Mouse (Mus musculus): ENCODE measurements at regions not wholly inside any gene's neighbourhood (a gene's known extent, or its start where the extent isn't known, plus 50 kb on each side); places are given as distances from the start of the nearest gene placed in this dataset.

GRCm38 (mm10) chr8:41818079-41818478 is 401.2 kb upstream of the Frg1 start:
- ATAC-seq (ENCODE audit: low FRiP score) = no peak
- WGBS = 53% methylated on average over 1 of the region's 1 CpGs
- DNase-seq (ENCODE audit: low spot score) = no peak

GRCm38 (mm10) chr8:41815272-41815671 is 398.4 kb upstream of the Frg1 start:
- ATAC-seq (ENCODE audit: low FRiP score) (no peak), DNase-seq (ENCODE audit: low spot score) (no peak)
- H3K4me2 ChIP-seq (replicated peaks; ENCODE audit: low read depth, low read length) = no peak overlapping the region
- no peaks in the 10 kb centered on the region for H3K4me1 ChIP-seq (replicated peaks; ENCODE audit: control insufficient read depth, insufficient read depth, low read length)
- H3K27ac ChIP-seq (ENCODE audit: low read depth, low read length) = no peak overlapping the region
- H3K36me3 ChIP-seq (ENCODE audit: control insufficient read depth, insufficient read depth, low read length) = no peaks in the 10 kb centered on the region
- no peaks in the 10 kb centered on the region for H3K27me3 ChIP-seq (ENCODE audit: control insufficient read depth, insufficient read depth, low read length)
- H3K9me3 ChIP-seq (ENCODE audit: control insufficient read depth, low read length) = no peaks in the 10 kb centered on the region
- no peak overlapping the region for H3K4me3 ChIP-seq (ENCODE audit: low read depth, low read length)
- WGBS = 90% methylated on average over 3 of the region's 3 CpGs
- H3K9ac ChIP-seq (ENCODE audit: low read depth, low read length) = no peak overlapping the region

More at GRCm38 (mm10) chr8:41818079-41818478, 401.2 kb upstream of the Frg1 start:
- Histone ChIP-seq H3K4me2 (replicated peaks; ENCODE audit: low read depth, low read length) (no peak overlapping the region), H3K27me3 (ENCODE audit: control insufficient read depth, insufficient read depth, low read length) (no peaks in the 10 kb centered on the region), H3K27ac (ENCODE audit: low read depth, low read length) (no peak overlapping the region), H3K36me3 (ENCODE audit: control insufficient read depth, insufficient read depth, low read length) (no peaks in the 10 kb centered on the region), H3K4me1 (replicated peaks; ENCODE audit: control insufficient read depth, insufficient read depth, low read length) (no peaks in the 10 kb centered on the region), H3K9me3 (ENCODE audit: control insufficient read depth, low read length) (no peaks in the 10 kb centered on the region), H3K9ac (ENCODE audit: low read depth, low read length) (no peak overlapping the region), H3K4me3 (ENCODE audit: low read depth, low read length) (no peak overlapping the region)

- H3K27ac ChIP-seq (ENCODE audit: low read depth, low read length) = no peak overlapping the region
- WGBS = 92% methylated on average over 2 of the region's 2 CpGs
Observed at GRCm38 (mm10) chr8:41795625-41796024, 378.8 kb upstream of the Frg1 start.

GRCm38 (mm10) chr8:41786952-41787861 is 370.3 kb upstream of the Frg1 start:
- Histone ChIP-seq H3K4me2 (replicated peaks; ENCODE audit: low read depth, low read length) (no peak overlapping the region), H3K27me3 (ENCODE audit: control insufficient read depth, insufficient read depth, low read length) (no peaks in the 10 kb centered on the region), H3K4me1 (replicated peaks; ENCODE audit: control insufficient read depth, insufficient read depth, low read length) (no peaks in the 10 kb centered on the region), H3K4me3 (ENCODE audit: low read depth, low read length) (no peak overlapping the region), H3K27ac (ENCODE audit: low read depth, low read length) (no peak overlapping the region), H3K9me3 (ENCODE audit: control insufficient read depth, low read length) (no peaks in the 10 kb centered on the region), H3K9ac (ENCODE audit: low read depth, low read length) (no peak overlapping the region), H3K36me3 (ENCODE audit: control insufficient read depth, insufficient read depth, low read length) (no peaks in the 10 kb centered on the region)
- 62% methylated on average over 9 of the region's 9 CpGs for WGBS
- no peak for DNase-seq (ENCODE audit: low spot score)
- peak; percentile 60 for ATAC-seq (ENCODE audit: low FRiP score)

More at GRCm38 (mm10) chr8:41795625-41796024, 378.8 kb upstream of the Frg1 start:
- no peaks in the 10 kb centered on the region for H3K9me3 ChIP-seq (ENCODE audit: control insufficient read depth, low read length)
- no peaks in the 10 kb centered on the region for H3K36me3 ChIP-seq (ENCODE audit: control insufficient read depth, insufficient read depth, low read length)
- H3K9ac ChIP-seq (ENCODE audit: low read depth, low read length) = no peak overlapping the region
- no peak overlapping the region for H3K4me3 ChIP-seq (ENCODE audit: low read depth, low read length)
- ATAC-seq (ENCODE audit: low FRiP score) (no peak), DNase-seq (ENCODE audit: low spot score) (no peak)
- no peaks in the 10 kb centered on the region for H3K4me1 ChIP-seq (replicated peaks; ENCODE audit: control insufficient read depth, insufficient read depth, low read length)
- H3K27me3 ChIP-seq (ENCODE audit: control insufficient read depth, insufficient read depth, low read length) = no peaks in the 10 kb centered on the region
- H3K4me2 ChIP-seq (replicated peaks; ENCODE audit: low read depth, low read length) = no peak overlapping the region

GRCm38 (mm10) chr8:41785977-41786376 is 369.1 kb upstream of the Frg1 start:
- DNase-seq (ENCODE audit: low spot score) = no peak
- WGBS = 81% methylated on average over 2 of the region's 2 CpGs

GRCm38 (mm10) chr8:41782837-41783236 is 366.0 kb upstream of the Frg1 start:
- no peak overlapping the region for H3K27ac ChIP-seq (ENCODE audit: low read depth, low read length)
- no peak overlapping the region for H3K9ac ChIP-seq (ENCODE audit: low read depth, low read length)
- H3K4me1 ChIP-seq (replicated peaks; ENCODE audit: control insufficient read depth, insufficient read depth, low read length) = no peaks in the 10 kb centered on the region
- no peak overlapping the region for H3K4me2 ChIP-seq (replicated peaks; ENCODE audit: low read depth, low read length)
- no peaks in the 10 kb centered on the region for H3K27me3 ChIP-seq (ENCODE audit: control insufficient read depth, insufficient read depth, low read length)
- no peaks in the 10 kb centered on the region for H3K9me3 ChIP-seq (ENCODE audit: control insufficient read depth, low read length)
- WGBS = 79% methylated on average over 1 of the region's 1 CpGs
- no peak overlapping the region for H3K4me3 ChIP-seq (ENCODE audit: low read depth, low read length)
- ATAC-seq (ENCODE audit: low FRiP score) (no peak), DNase-seq (ENCODE audit: low spot score) (no peak)
- no peaks in the 10 kb centered on the region for H3K36me3 ChIP-seq (ENCODE audit: control insufficient read depth, insufficient read depth, low read length)

More at GRCm38 (mm10) chr8:41785977-41786376, 369.1 kb upstream of the Frg1 start:
- H3K27me3 ChIP-seq (ENCODE audit: control insufficient read depth, insufficient read depth, low read length) = no peaks in the 10 kb centered on the region
- no peak overlapping the region for H3K4me2 ChIP-seq (replicated peaks; ENCODE audit: low read depth, low read length)
- H3K36me3 ChIP-seq (ENCODE audit: control insufficient read depth, insufficient read depth, low read length) = no peaks in the 10 kb centered on the region
- no peak overlapping the region for H3K4me3 ChIP-seq (ENCODE audit: low read depth, low read length)
- ATAC-seq (ENCODE audit: low FRiP score) = no peak
- no peaks in the 10 kb centered on the region for H3K9me3 ChIP-seq (ENCODE audit: control insufficient read depth, low read length)
- no peaks in the 10 kb centered on the region for H3K4me1 ChIP-seq (replicated peaks; ENCODE audit: control insufficient read depth, insufficient read depth, low read length)
- no peak overlapping the region for H3K9ac ChIP-seq (ENCODE audit: low read depth, low read length)
- H3K27ac ChIP-seq (ENCODE audit: low read depth, low read length) = no peak overlapping the region

GRCm38 (mm10) chr8:41779459-41779858 is 362.6 kb upstream of the Frg1 start:
- no peaks in the 10 kb centered on the region for H3K9me3 ChIP-seq (ENCODE audit: control insufficient read depth, low read length)
- H3K4me1 ChIP-seq (replicated peaks; ENCODE audit: control insufficient read depth, insufficient read depth, low read length) = no peaks in the 10 kb centered on the region
- ATAC-seq (ENCODE audit: low FRiP score) (no peak), DNase-seq (ENCODE audit: low spot score) (no peak)
- 90% methylated on average over 3 of the region's 3 CpGs for WGBS
- no peak overlapping the region for H3K27ac ChIP-seq (ENCODE audit: low read depth, low read length)
- H3K4me3 ChIP-seq (ENCODE audit: low read depth, low read length) = no peak overlapping the region
- no peaks in the 10 kb centered on the region for H3K27me3 ChIP-seq (ENCODE audit: control insufficient read depth, insufficient read depth, low read length)
- no peaks in the 10 kb centered on the region for H3K36me3 ChIP-seq (ENCODE audit: control insufficient read depth, insufficient read depth, low read length)
- H3K9ac ChIP-seq (ENCODE audit: low read depth, low read length) = no peak overlapping the region
- no peak overlapping the region for H3K4me2 ChIP-seq (replicated peaks; ENCODE audit: low read depth, low read length)

GRCm38 (mm10) chr8:41771729-41772128 is 354.9 kb upstream of the Frg1 start:
- Histone ChIP-seq H3K27me3 (ENCODE audit: control insufficient read depth, insufficient read depth, low read length) (no peaks in the 10 kb centered on the region), H3K27ac (ENCODE audit: low read depth, low read length) (no peak overlapping the region), H3K4me1 (replicated peaks; ENCODE audit: control insufficient read depth, insufficient read depth, low read length) (no peaks in the 10 kb centered on the region), H3K4me2 (replicated peaks; ENCODE audit: low read depth, low read length) (no peak overlapping the region), H3K4me3 (ENCODE audit: low read depth, low read length) (no peak overlapping the region), H3K9me3 (ENCODE audit: control insufficient read depth, low read length) (no peaks in the 10 kb centered on the region), H3K36me3 (ENCODE audit: control insufficient read depth, insufficient read depth, low read length) (no peaks in the 10 kb centered on the region), H3K9ac (ENCODE audit: low read depth, low read length) (no peak overlapping the region)
- DNase-seq (ENCODE audit: low spot score) (no peak), ATAC-seq (ENCODE audit: low FRiP score) (no peak)
- 77% methylated on average over 4 of the region's 4 CpGs for WGBS

GRCm38 (mm10) chr8:41753481-41753880 is 336.6 kb upstream of the Frg1 start:
- no peak for DNase-seq (ENCODE audit: low spot score)

More at GRCm38 (mm10) chr8:41753481-41753880, 336.6 kb upstream of the Frg1 start:
- Histone ChIP-seq H3K4me3 (ENCODE audit: low read depth, low read length) (no peak overlapping the region), H3K36me3 (ENCODE audit: control insufficient read depth, insufficient read depth, low read length) (no peaks in the 10 kb centered on the region), H3K4me2 (replicated peaks; ENCODE audit: low read depth, low read length) (no peak overlapping the region), H3K9ac (ENCODE audit: low read depth, low read length) (no peak overlapping the region), H3K27ac (ENCODE audit: low read depth, low read length) (no peak overlapping the region), H3K27me3 (ENCODE audit: control insufficient read depth, insufficient read depth, low read length) (no peaks in the 10 kb centered on the region), H3K4me1 (replicated peaks; ENCODE audit: control insufficient read depth, insufficient read depth, low read length) (no peaks in the 10 kb centered on the region), H3K9me3 (ENCODE audit: control insufficient read depth, low read length) (no peaks in the 10 kb centered on the region)
- 90% methylated on average over 1 of the region's 1 CpGs for WGBS
- no peak for ATAC-seq (ENCODE audit: low FRiP score)
